Mouse (Mus musculus): Measurements from ENCODE around the gene Creb3l2. TPM values are rescaled to one million over a fixed set of nuclear protein-coding genes. Genes with fewer than 3 reads are reported as not detected.

Creb3l2 gene
- polyA plus RNA-seq, 1 experiment from 2014 or later = 12.5 TPM

DNA sequence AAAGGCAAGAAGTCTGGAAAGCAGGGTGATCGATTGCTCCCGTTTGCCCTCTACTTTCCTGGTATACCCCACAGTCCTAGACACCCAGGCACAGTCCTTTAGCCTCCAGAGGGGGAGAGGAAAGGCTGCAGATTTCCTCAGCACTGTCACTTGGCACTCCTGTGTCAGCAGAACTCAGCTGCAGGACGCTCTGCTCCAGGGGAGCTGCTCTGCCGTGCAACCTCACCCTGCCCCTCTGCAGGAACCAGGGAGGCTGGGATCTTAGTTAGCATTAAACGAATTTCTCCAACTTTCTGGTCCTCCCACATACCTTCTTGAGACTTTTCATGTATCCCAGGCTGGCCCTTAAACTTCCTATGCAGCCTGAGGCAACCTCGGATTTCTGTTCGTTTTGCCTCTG is 40.0 kb downstream of the Creb3l2 start:
- 54% methylated on average over 7 of the region's 7 CpGs for WGBS
- Histone ChIP-seq H3K27me3 (replicated peaks; ENCODE audit: low read depth, poor library complexity, severe bottlenecking) (no peaks in the 10 kb centered on the region), H3K27ac (replicated peaks) (no peak overlapping the region), H3K9me3 (no peaks in the 10 kb centered on the region), H3K36me3 (replicated peaks) (no peaks in the 10 kb centered on the region), H3K4me3 (no peak overlapping the region), H3K4me1 (peaks cover 50% of the 10 kb centered on the region)
- DNase-seq (ENCODE audit: low spot score) = no peak

- peaks cover 48% of the 10 kb centered on the region for H3K4me1 ChIP-seq
- no peaks in the 10 kb centered on the region for H3K36me3 ChIP-seq (replicated peaks)
- H3K9me3 ChIP-seq = no peaks in the 10 kb centered on the region
- no peak overlapping the region for H3K4me3 ChIP-seq
- no peak overlapping the region for H3K27ac ChIP-seq (replicated peaks)
- 80% methylated on average over 11 of the region's 11 CpGs for WGBS
- H3K27me3 ChIP-seq (replicated peaks; ENCODE audit: low read depth, poor library complexity, severe bottlenecking) = no peaks in the 10 kb centered on the region
- no peak for DNase-seq (ENCODE audit: low spot score)
Measured at GRCm38 (mm10) chr6:37400866-37401525, 41.0 kb downstream of the Creb3l2 start.

- 91% methylated on average over 4 of the region's 4 CpGs for WGBS
- no peak overlapping the region for H3K27ac ChIP-seq (replicated peaks)
- H3K27me3 ChIP-seq (replicated peaks; ENCODE audit: low read depth, poor library complexity, severe bottlenecking) = no peaks in the 10 kb centered on the region
- DNase-seq (ENCODE audit: low spot score) = no peak
- H3K4me1 ChIP-seq = peaks cover 45% of the 10 kb centered on the region
- no peaks in the 10 kb centered on the region for H3K9me3 ChIP-seq
- H3K4me3 ChIP-seq = no peak overlapping the region
- no peaks in the 10 kb centered on the region for H3K36me3 ChIP-seq (replicated peaks)
Measured at GRCm38 (mm10) chr6:37400167-37400566, 41.8 kb downstream of the Creb3l2 start.

GRCm38 (mm10) chr6:37398943-37399342 is 43.0 kb downstream of the Creb3l2 start:
- H3K4me3 ChIP-seq = no peak overlapping the region
- 80% methylated on average over 10 of the region's 10 CpGs for WGBS

DNA sequence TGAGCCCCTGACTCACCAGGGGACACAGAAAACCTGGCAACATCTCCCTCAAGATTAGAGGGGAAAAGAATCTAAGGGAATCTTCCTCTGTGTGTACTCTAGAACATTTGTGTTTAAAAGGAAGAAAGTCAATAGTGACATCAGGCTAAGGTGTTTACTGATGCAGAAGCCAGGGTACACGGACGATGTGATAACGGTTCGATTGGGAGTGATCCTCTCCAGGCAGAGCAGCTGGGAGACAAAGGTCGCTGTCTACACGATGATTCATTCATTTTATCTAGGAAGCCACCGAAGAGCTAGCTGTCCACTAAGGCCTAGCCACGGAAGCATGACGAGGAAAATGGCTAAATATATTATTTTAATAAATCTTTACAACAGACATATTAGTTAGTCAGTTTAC is 44.0 kb downstream of the Creb3l2 start:
- no peaks in the 10 kb centered on the region for H3K27me3 ChIP-seq (replicated peaks; ENCODE audit: low read depth, poor library complexity, severe bottlenecking)
- 95% methylated on average over 9 of the region's 9 CpGs for WGBS
- no peak for DNase-seq (ENCODE audit: low spot score)

More at GRCm38 (mm10) chr6:37398943-37399342, 43.0 kb downstream of the Creb3l2 start:
- no peaks in the 10 kb centered on the region for H3K27me3 ChIP-seq (replicated peaks; ENCODE audit: low read depth, poor library complexity, severe bottlenecking)
- H3K9me3 ChIP-seq = no peaks in the 10 kb centered on the region
- no peak for DNase-seq (ENCODE audit: low spot score)
- H3K27ac ChIP-seq (replicated peaks) = no peak overlapping the region
- no peaks in the 10 kb centered on the region for H3K36me3 ChIP-seq (replicated peaks)
- peaks cover 35% of the 10 kb centered on the region for H3K4me1 ChIP-seq

GRCm38 (mm10) chr6:37397254-37397653 is 44.7 kb downstream of the Creb3l2 start:
- H3K27ac ChIP-seq (replicated peaks) = no peak overlapping the region
- peaks cover 40% of the 10 kb centered on the region for H3K4me1 ChIP-seq
- no peaks in the 10 kb centered on the region for H3K36me3 ChIP-seq (replicated peaks)
- H3K27me3 ChIP-seq (replicated peaks; ENCODE audit: low read depth, poor library complexity, severe bottlenecking) = no peaks in the 10 kb centered on the region
- no peak for DNase-seq (ENCODE audit: low spot score)
- H3K4me3 ChIP-seq = no peak overlapping the region
- no peaks in the 10 kb centered on the region for H3K9me3 ChIP-seq
- WGBS = 90% methylated on average over 4 of the region's 4 CpGs

More for the DNA sequence above, 44.0 kb downstream of the Creb3l2 start:
- Histone ChIP-seq H3K9me3 (no peaks in the 10 kb centered on the region), H3K4me1 (peaks cover 35% of the 10 kb centered on the region), H3K36me3 (replicated peaks) (no peaks in the 10 kb centered on the region), H3K4me3 (no peak overlapping the region), H3K27ac (replicated peaks) (no peak overlapping the region)

GRCm38 (mm10) chr6:37396127-37396526 is 45.8 kb downstream of the Creb3l2 start:
- Histone ChIP-seq H3K36me3 (replicated peaks) (no peaks in the 10 kb centered on the region), H3K27me3 (replicated peaks; ENCODE audit: low read depth, poor library complexity, severe bottlenecking) (no peaks in the 10 kb centered on the region), H3K4me1 (peaks cover 31% of the 10 kb centered on the region), H3K27ac (replicated peaks) (no peak overlapping the region), H3K4me3 (no peak overlapping the region), H3K9me3 (no peaks in the 10 kb centered on the region)
- no peak for DNase-seq (ENCODE audit: low spot score)
- 91% methylated on average over 4 of the region's 4 CpGs for WGBS

DNA sequence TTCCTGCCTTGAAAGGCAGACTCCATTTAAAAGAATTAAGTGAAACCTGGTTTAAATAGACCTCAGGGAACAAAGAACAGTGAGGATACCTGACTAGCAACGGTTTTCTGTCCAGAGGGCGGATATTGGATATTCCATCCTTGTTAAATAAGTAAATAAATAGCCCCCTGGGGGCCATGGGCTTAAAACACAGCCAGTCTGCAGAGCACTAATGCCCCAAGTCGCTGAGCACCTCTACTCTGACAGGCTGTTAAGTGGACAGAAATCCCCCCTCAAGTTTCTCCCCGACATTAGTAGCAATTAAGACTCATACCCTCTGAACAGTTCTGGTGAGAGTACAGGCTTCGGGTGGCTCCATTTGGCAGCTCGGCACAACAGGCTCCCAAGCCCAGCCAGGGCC is 48.7 kb downstream of the Creb3l2 start:
- peaks cover 21% of the 10 kb centered on the region for H3K4me1 ChIP-seq
- H3K36me3 ChIP-seq (replicated peaks) = no peaks in the 10 kb centered on the region
- no peaks in the 10 kb centered on the region for H3K9me3 ChIP-seq
- no peaks in the 10 kb centered on the region for H3K27me3 ChIP-seq (replicated peaks; ENCODE audit: low read depth, poor library complexity, severe bottlenecking)
- no peak overlapping the region for H3K27ac ChIP-seq (replicated peaks)
- H3K4me3 ChIP-seq = no peak overlapping the region
- peak; percentile 31 for DNase-seq (ENCODE audit: low spot score)
- 37% methylated on average over 6 of the region's 6 CpGs for WGBS

DNA sequence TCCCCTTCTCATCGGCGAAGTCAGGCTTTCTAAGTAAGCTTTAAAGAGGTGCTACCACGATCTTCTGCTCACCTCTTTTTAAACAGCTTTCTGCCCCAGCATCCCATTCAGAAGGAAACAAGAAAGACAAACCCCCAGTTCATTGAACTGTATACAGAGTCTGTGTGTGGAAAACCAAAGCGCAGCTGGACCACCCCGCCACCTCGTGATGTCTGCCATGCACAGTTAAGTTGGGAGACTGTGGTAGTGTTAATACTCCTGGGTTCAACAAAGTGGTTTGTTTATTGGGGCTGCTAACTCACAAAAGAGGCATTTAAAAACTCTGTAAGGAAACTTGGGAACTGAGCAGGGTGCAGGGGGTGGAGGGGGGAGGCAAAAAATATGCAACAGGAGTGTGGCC is 49.7 kb downstream of the Creb3l2 start:
- Histone ChIP-seq H3K36me3 (replicated peaks) (no peaks in the 10 kb centered on the region), H3K9me3 (no peaks in the 10 kb centered on the region), H3K4me3 (no peak overlapping the region), H3K27ac (replicated peaks) (no peak overlapping the region), H3K27me3 (replicated peaks; ENCODE audit: low read depth, poor library complexity, severe bottlenecking) (no peaks in the 10 kb centered on the region), H3K4me1 (peaks cover 21% of the 10 kb centered on the region)
- no peak for DNase-seq (ENCODE audit: low spot score)
- WGBS = 86% methylated on average over 6 of the region's 6 CpGs

DNA sequence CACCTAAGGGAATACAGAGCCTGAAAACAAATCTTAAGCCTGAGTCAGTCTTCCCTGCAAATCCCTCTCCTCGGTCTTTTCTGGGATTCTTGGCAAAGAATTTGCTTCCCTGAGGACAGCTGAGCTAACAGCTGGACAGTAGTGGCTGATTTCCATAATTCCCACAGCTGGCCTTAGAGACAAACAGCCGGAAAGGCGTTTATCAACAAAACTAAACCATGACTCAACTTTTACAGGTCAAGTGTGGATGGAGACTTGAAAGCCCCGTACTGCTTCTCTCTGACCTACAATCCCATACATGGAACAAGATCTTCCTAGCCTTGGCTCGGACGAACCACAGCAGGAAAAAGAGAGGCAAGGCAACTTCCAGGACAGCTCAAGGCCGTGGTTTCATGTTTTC is 50.6 kb downstream of the Creb3l2 start:
- H3K36me3 ChIP-seq (replicated peaks) = no peaks in the 10 kb centered on the region
- H3K27me3 ChIP-seq (replicated peaks; ENCODE audit: low read depth, poor library complexity, severe bottlenecking) = no peaks in the 10 kb centered on the region
- 83% methylated on average over 7 of the region's 7 CpGs for WGBS
- H3K27ac ChIP-seq (replicated peaks) = no peak overlapping the region
- H3K4me1 ChIP-seq = peaks cover 21% of the 10 kb centered on the region
- no peaks in the 10 kb centered on the region for H3K9me3 ChIP-seq
- H3K4me3 ChIP-seq = no peak overlapping the region
- no peak for DNase-seq (ENCODE audit: low spot score)

- no peak for DNase-seq (ENCODE audit: low spot score)
- no peaks in the 10 kb centered on the region for H3K36me3 ChIP-seq (replicated peaks)
- WGBS = 80% methylated on average over 8 of the region's 8 CpGs
- no peak overlapping the region for H3K4me3 ChIP-seq
- no peaks in the 10 kb centered on the region for H3K27me3 ChIP-seq (replicated peaks; ENCODE audit: low read depth, poor library complexity, severe bottlenecking)
- H3K4me1 ChIP-seq = peaks cover 21% of the 10 kb centered on the region
- no peak overlapping the region for H3K27ac ChIP-seq (replicated peaks)
- H3K9me3 ChIP-seq = no peaks in the 10 kb centered on the region
Measured at GRCm38 (mm10) chr6:37388960-37389359, 53.0 kb downstream of the Creb3l2 start.

GRCm38 (mm10) chr6:37388501-37388900 is 53.4 kb downstream of the Creb3l2 start:
- H3K9me3 ChIP-seq = no peaks in the 10 kb centered on the region
- DNase-seq (ENCODE audit: low spot score) = no peak
- H3K27ac ChIP-seq (replicated peaks) = no peak overlapping the region
- no peaks in the 10 kb centered on the region for H3K27me3 ChIP-seq (replicated peaks; ENCODE audit: low read depth, poor library complexity, severe bottlenecking)
- WGBS = 91% methylated on average over 6 of the region's 6 CpGs
- peaks cover 18% of the 10 kb centered on the region for H3K4me1 ChIP-seq
- no peaks in the 10 kb centered on the region for H3K36me3 ChIP-seq (replicated peaks)
- H3K4me3 ChIP-seq = no peak overlapping the region

GRCm38 (mm10) chr6:37387281-37387680 is 54.7 kb downstream of the Creb3l2 start:
- no peak overlapping the region for H3K4me3 ChIP-seq
- WGBS = 94% methylated on average over 4 of the region's 4 CpGs
- no peak overlapping the region for H3K27ac ChIP-seq (replicated peaks)
- H3K27me3 ChIP-seq (replicated peaks; ENCODE audit: low read depth, poor library complexity, severe bottlenecking) = no peaks in the 10 kb centered on the region
- no peaks in the 10 kb centered on the region for H3K36me3 ChIP-seq (replicated peaks)
- H3K4me1 ChIP-seq = peaks cover 7% of the 10 kb centered on the region
- DNase-seq (ENCODE audit: low spot score) = no peak
- no peaks in the 10 kb centered on the region for H3K9me3 ChIP-seq

All from embryonic facial prominence, embryonic 10.5 days (tissue).